Mouse (Mus musculus) limb, embryonic 14.5 days (tissue): Measurements from ENCODE around the gene Phkg1. TPM values are rescaled to one million over a fixed set of nuclear protein-coding genes. Genes with fewer than 3 reads are reported as not detected.
A peak's percentile ranks its signal among the peaks of the same experiment; 100 is the strongest.

Experiments used
- ATAC-seq: fragments of 200-750 bp; cut with Nextera tagmentation; 2 replicates; pipeline ENCODE4 v1.8.0; 2017; ENCODE audit warnings: low read depth, moderate number of reproducible peaks, moderate TSS enrichment; ENCODE audit not compliant: low FRiP score
- DNase-seq: peaks from one replicate; pipeline ENCODE4 v3.0.0-alpha.2; 2015; ENCODE audit warnings: low spot score
- H3K27ac ChIP-seq: fragments of 300-500 bp; sonication (generic); replicated peaks from 2 replicates; pipeline ENCODE4 v1.5.1; 2014; ENCODE audit warnings: low read depth, mild to moderate bottlenecking, low read length, moderate library complexity, mixed read lengths
- H3K27me3 ChIP-seq: fragments of 300-500 bp; sonication (generic); 2 replicates; pipeline ENCODE4 v1.6.1; 2014; ENCODE audit warnings: low read length, mixed read lengths; ENCODE audit not compliant: control insufficient read depth, insufficient read depth
- H3K36me3 ChIP-seq: fragments of 300-500 bp; sonication (generic); 2 replicates; pipeline ENCODE4 v1.6.1; 2014; ENCODE audit warnings: mild to moderate bottlenecking, low read length, moderate library complexity, mixed read lengths; ENCODE audit not compliant: control insufficient read depth, insufficient read depth
- H3K4me1 ChIP-seq: fragments of 300-500 bp; sonication (generic); 2 replicates; pipeline ENCODE4 v1.6.1; 2014; ENCODE audit warnings: antibody characterized with exemption, low read length, mixed read lengths; ENCODE audit not compliant: control insufficient read depth, insufficient read depth
- H3K4me2 ChIP-seq: fragments of 300-500 bp; sonication (generic); replicated peaks from 2 replicates; pipeline ENCODE4 v1.6.1; 2014; ENCODE audit warnings: low read depth, mild to moderate bottlenecking, low read length, moderate library complexity; ENCODE audit not compliant: severe bottlenecking
- H3K4me3 ChIP-seq: fragments of 300-500 bp; sonication (generic); replicated peaks from 2 replicates; pipeline ENCODE4 v1.5.1; 2014; ENCODE audit warnings: low read length
- H3K9ac ChIP-seq: fragments of 300-500 bp; sonication (generic); 2 replicates; pipeline ENCODE4 v1.6.1; 2014; ENCODE audit warnings: mild to moderate bottlenecking, low read depth, low read length, moderate library complexity; ENCODE audit not compliant: severe bottlenecking
- H3K9me3 ChIP-seq: fragments of 300-500 bp; sonication (generic); 2 replicates; pipeline ENCODE4 v1.6.1; 2016; ENCODE audit warnings: low read length; ENCODE audit not compliant: control insufficient read depth
- POLR2A ChIP-seq: fragments of 200-500 bp; IDR thresholded peaks from 2 replicates; pipeline ENCODE4 v1.8.0; 2012; ENCODE audit warnings: inconsistent platforms, mild to moderate bottlenecking, moderate library complexity, borderline replicate concordance; ENCODE audit not compliant: insufficient read depth, insufficient read length; ENCODE audit errors: extremely low read depth
- whole genome bisulfite sequencing: fragments of 180-500 bp; shearing (Covaris S2); extraction: QIAGEN DNeasy Blood & Tissue Kit; methylation state at CpG from one replicate; pipeline ENCODE4 v1.1.7; 2014; 5-methylcytosine and 5-hydroxymethylcytosine counted together
- polyA plus RNA-seq, 2 experiments: library from polyadenylated mRNA; depleted of rRNA in 1 of 2; stranded (reverse) in 1 of 2; unstranded in 1 of 2; fragments of >200 nt; fragmentation: Nextera tagmentation in 1 of 2; extraction: Ambion mirVana in 1 of 2; gene quantifications; 2 replicates each; pipeline versions ENCODE4 v1.2.1 to v1.2.3; 2012 to 2014

Gene Phkg1
- polyA plus RNA-seq, 2 experiments: 0.21 to 0.40 TPM

- Histone ChIP-seq H3K4me3 (peak overlapping the region; percentile 73), H3K9me3 (no peaks in the 10 kb centered on the region), H3K36me3 (peaks cover 9% of the 10 kb centered on the region), H3K27ac (no peak overlapping the region), H3K27me3 (no peaks in the 10 kb centered on the region), H3K9ac (no peak overlapping the region), H3K4me1 (no peaks in the 10 kb centered on the region), H3K4me2 (peak overlapping the region; percentile 42)
- TF ChIP-seq POLR2A: no peak
- ATAC-seq (peak; percentile 36; the same call in 1 of the 2 replicates), DNase-seq (no peak)
- WGBS: 10% methylated on average over 7 of the region's 9 CpGs
Observed at GRCm38 (mm10) chr5:129940736-129941494, 42.6 kb upstream of the Phkg1 start.

- H3K36me3 ChIP-seq: peaks cover 5% of the 10 kb centered on the region; the same call in 1 of the 2 replicates
- DNase-seq (no peak), ATAC-seq (no peak)
- no peaks in the 10 kb centered on the region for H3K27me3 ChIP-seq
- H3K9me3 ChIP-seq: no peaks in the 10 kb centered on the region
- no peak overlapping the region for H3K9ac ChIP-seq
- H3K4me1 ChIP-seq: no peaks in the 10 kb centered on the region
- H3K27ac ChIP-seq: no peak overlapping the region
- no peak overlapping the region for H3K4me3 ChIP-seq
- no peak overlapping the region for H3K4me2 ChIP-seq
- TF ChIP-seq POLR2A: no peak
- 61% methylated on average over 2 of the region's 2 CpGs for WGBS
Observed at GRCm38 (mm10) chr5:129940281-129940680, 41.9 kb upstream of the Phkg1 start.

- H3K36me3 ChIP-seq: no peaks in the 10 kb centered on the region
- no peak overlapping the region for H3K4me3 ChIP-seq
- H3K4me2 ChIP-seq: no peak overlapping the region
- no peak for DNase-seq
- TF ChIP-seq POLR2A: no peak
- ATAC-seq: no peak
- H3K4me1 ChIP-seq: no peaks in the 10 kb centered on the region
- no peak overlapping the region for H3K9ac ChIP-seq
- H3K27me3 ChIP-seq: no peaks in the 10 kb centered on the region
- no peaks in the 10 kb centered on the region for H3K9me3 ChIP-seq
- WGBS: 44% methylated on average over 4 of the region's 4 CpGs
- no peak overlapping the region for H3K27ac ChIP-seq
Observed at GRCm38 (mm10) chr5:129936941-129937340, 38.6 kb upstream of the Phkg1 start.

GRCm38 (mm10) chr5:129929924-129930855, 31.8 kb upstream of the Phkg1 start:
- Histone ChIP-seq H3K27me3 (no peaks in the 10 kb centered on the region), H3K36me3 (no peaks in the 10 kb centered on the region), H3K4me1 (no peaks in the 10 kb centered on the region), H3K27ac (no peak overlapping the region), H3K9me3 (no peaks in the 10 kb centered on the region), H3K4me3 (no peak overlapping the region), H3K4me2 (no peak overlapping the region), H3K9ac (no peak overlapping the region)
- WGBS: 44% methylated on average over 9 of the region's 9 CpGs
- TF ChIP-seq POLR2A: no peak
- no peak for DNase-seq
- no peak for ATAC-seq

GRCm38 (mm10) chr5:129925933-129926332, 27.6 kb upstream of the Phkg1 start:
- no peak for DNase-seq
- Histone ChIP-seq H3K27me3 (no peaks in the 10 kb centered on the region), H3K4me3 (no peak overlapping the region), H3K9me3 (no peaks in the 10 kb centered on the region), H3K27ac (no peak overlapping the region), H3K36me3 (no peaks in the 10 kb centered on the region), H3K4me2 (no peak overlapping the region), H3K9ac (no peak overlapping the region), H3K4me1 (no peaks in the 10 kb centered on the region)
- no peak for ATAC-seq
- no peak for TF ChIP-seq POLR2A
- WGBS: 74% methylated on average over 5 of the region's 5 CpGs
